Mouse (Mus musculus) midbrain, embryonic 14.5 days (tissue): Measurements from ENCODE around the gene Tnfrsf12a. TPM values are rescaled to one million over a fixed set of nuclear protein-coding genes. Genes with fewer than 3 reads are reported as not detected.

Source experiments
- ATAC-seq: fragments of 200-750 bp; cut with Nextera tagmentation; 2 replicates; pipeline ENCODE4 v1.8.0; 2017; ENCODE audit warnings: moderate number of reproducible peaks, moderate library complexity; ENCODE audit not compliant: low FRiP score, low TSS enrichment
- DNase-seq: peaks from one replicate; pipeline ENCODE4 v3.0.0-alpha.2; 2015
- H3K27ac ChIP-seq: fragments of 300-500 bp; sonication (generic); replicated peaks from 2 replicates; pipeline ENCODE4 v1.5.1; 2014; ENCODE audit warnings: mild to moderate bottlenecking, low read depth, low read length, moderate library complexity
- H3K27me3 ChIP-seq: fragments of 300-500 bp; sonication (generic); 2 replicates; pipeline ENCODE4 v1.6.1; 2014; ENCODE audit warnings: low read length, control low read depth, mixed read lengths; ENCODE audit not compliant: control insufficient read depth, insufficient read depth
- H3K36me3 ChIP-seq: fragments of 300-500 bp; sonication (generic); 2 replicates; pipeline ENCODE4 v1.6.1; 2014; ENCODE audit warnings: low read length, control low read depth; ENCODE audit not compliant: control insufficient read depth, insufficient read depth
- H3K4me1 ChIP-seq: fragments of 300-500 bp; sonication (generic); 2 replicates; pipeline ENCODE4 v1.6.1; 2014; ENCODE audit warnings: mild to moderate bottlenecking, antibody characterized with exemption, low read length, control low read depth; ENCODE audit not compliant: control insufficient read depth, insufficient read depth
- H3K4me2 ChIP-seq: fragments of 300-500 bp; sonication (generic); 2 replicates; pipeline ENCODE4 v1.6.1; 2014; ENCODE audit warnings: mild to moderate bottlenecking, low read length, moderate library complexity
- H3K4me3 ChIP-seq: fragments of 300-500 bp; sonication (generic); replicated peaks from 2 replicates; pipeline ENCODE4 v1.5.1; 2014; ENCODE audit warnings: low read depth, low read length
- H3K9ac ChIP-seq: fragments of 300-500 bp; sonication (generic); replicated peaks from 2 replicates; pipeline ENCODE4 v1.6.1; 2014; ENCODE audit warnings: mild to moderate bottlenecking, low read length, moderate library complexity
- H3K9me3 ChIP-seq: fragments of 300-500 bp; sonication (generic); 2 replicates; pipeline ENCODE4 v1.6.1; 2016; ENCODE audit warnings: low read length, control low read depth, mixed read lengths; ENCODE audit not compliant: control insufficient read depth
- WGBS: fragments of 180-500 bp; shearing (Covaris S2); extraction: QIAGEN DNeasy Blood & Tissue Kit; methylation state at CpG from one replicate; pipeline ENCODE4 v1.1.7; 2014; 5-methylcytosine and 5-hydroxymethylcytosine counted together
- polyA plus RNA-seq: library from polyadenylated mRNA; unstranded; fragments of >200 nt; fragmentation: Nextera tagmentation; extraction: Ambion mirVana; gene quantifications from 2 replicates; pipeline ENCODE4 v1.2.1, GENCODE M21; 2014

Gene Tnfrsf12a
- polyA plus RNA-seq, 1 experiment from 2014 or later: 1.2 TPM

DNA sequence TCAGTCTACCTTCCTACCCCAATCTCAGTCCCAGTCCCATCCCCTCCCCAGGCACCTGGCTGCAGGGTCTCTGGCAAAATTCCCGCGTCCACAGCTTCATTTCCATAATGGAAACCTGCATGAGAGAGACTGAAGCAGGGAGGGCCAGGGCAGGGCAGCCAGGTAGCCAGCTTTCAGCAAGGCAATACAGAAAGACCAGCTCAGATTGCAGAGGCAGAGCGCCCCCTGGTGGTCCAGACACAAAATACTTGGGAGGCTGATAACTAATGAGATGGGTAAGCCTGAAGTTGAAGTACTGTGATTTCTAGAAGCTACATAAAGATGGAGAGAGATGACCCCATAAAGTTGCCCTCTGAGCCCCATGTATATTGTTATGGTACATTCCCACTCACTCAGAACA is 28.9 kb upstream of the Tnfrsf12a start:
- H3K9ac ChIP-seq: no peak overlapping the region
- no peaks in the 10 kb centered on the region for H3K4me1 ChIP-seq
- H3K4me3 ChIP-seq: no peak overlapping the region
- no peaks in the 10 kb centered on the region for H3K36me3 ChIP-seq
- 1% methylated on average over 3 of the region's 3 CpGs for WGBS
- DNase-seq: peak; percentile 88
- H3K27me3 ChIP-seq: no peaks in the 10 kb centered on the region
- ATAC-seq: no peak; the same call in 1 of the 2 replicates
- H3K9me3 ChIP-seq: no peaks in the 10 kb centered on the region
- no peak overlapping the region for H3K4me2 ChIP-seq
- no peak overlapping the region for H3K27ac ChIP-seq

DNA sequence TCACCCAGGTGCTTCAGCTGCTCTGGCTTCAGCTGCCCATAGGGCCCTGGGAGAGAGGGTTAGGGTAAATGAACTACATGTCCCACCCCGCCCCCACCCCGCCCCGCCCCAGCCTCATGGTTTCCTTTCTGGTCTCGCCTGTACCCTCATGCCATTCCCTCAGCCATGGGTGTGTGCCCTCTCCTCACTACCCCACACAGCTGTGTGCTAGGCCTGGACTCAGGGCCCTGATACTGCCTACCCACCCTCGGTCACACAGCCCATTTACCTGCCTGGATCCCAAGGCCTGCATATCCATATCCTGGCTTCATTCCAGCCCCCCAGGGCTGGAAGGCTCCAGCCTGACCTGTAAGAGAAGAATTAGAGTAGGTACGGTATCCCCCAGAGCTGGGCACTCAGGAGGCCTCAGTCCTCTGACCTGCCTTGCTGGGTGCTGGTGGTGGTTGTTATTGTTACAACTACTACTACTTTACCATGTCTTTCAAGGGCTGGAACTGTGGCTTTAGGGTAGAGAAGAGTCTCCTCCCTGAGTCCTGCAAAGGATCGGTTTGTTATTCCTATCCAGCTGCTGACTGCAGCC is 28.3 kb upstream of the Tnfrsf12a start:
- Histone ChIP-seq H3K36me3 (no peaks in the 10 kb centered on the region), H3K4me3 (no peak overlapping the region), H3K4me2 (no peak overlapping the region), H3K4me1 (no peaks in the 10 kb centered on the region), H3K9ac (no peak overlapping the region), H3K9me3 (no peaks in the 10 kb centered on the region), H3K27ac (no peak overlapping the region), H3K27me3 (no peaks in the 10 kb centered on the region; the same call in 1 of the 2 replicates)
- 81% methylated on average over 7 of the region's 7 CpGs for WGBS
- ATAC-seq (no peak), DNase-seq (no peak)

GRCm38 (mm10) chr17:23704741-23705140 is 27.5 kb upstream of the Tnfrsf12a start:
- Histone ChIP-seq H3K4me1 (no peaks in the 10 kb centered on the region), H3K9ac (no peak overlapping the region), H3K4me2 (no peak overlapping the region), H3K27me3 (no peaks in the 10 kb centered on the region; the same call in 1 of the 2 replicates), H3K4me3 (no peak overlapping the region), H3K36me3 (no peaks in the 10 kb centered on the region), H3K27ac (no peak overlapping the region), H3K9me3 (no peaks in the 10 kb centered on the region)
- ATAC-seq (no peak), DNase-seq (peak; percentile 40)
- WGBS: 57% methylated on average over 7 of the region's 7 CpGs

DNA sequence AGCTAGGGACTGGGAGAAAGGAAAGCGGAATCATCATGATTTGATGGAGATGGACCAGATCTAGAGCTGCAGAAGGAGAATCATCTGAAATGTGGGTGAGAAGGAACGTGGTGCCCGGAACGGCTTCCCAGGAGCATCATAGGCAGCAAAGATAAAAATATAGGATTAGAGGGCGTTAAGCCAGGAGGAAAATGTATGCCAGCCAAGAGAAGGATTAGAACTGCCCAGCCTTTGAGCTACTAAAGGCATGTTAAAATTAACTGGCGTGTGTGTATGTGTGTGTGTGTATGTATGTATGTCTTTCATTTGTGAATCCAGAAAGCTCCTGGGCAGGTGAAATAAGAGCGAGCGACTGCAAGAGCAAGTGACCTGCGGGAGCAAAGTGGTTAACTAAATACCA is 26.0 kb upstream of the Tnfrsf12a start:
- no peak overlapping the region for H3K27ac ChIP-seq
- H3K4me3 ChIP-seq: no peak overlapping the region
- H3K4me2 ChIP-seq: no peak overlapping the region
- DNase-seq (no peak), ATAC-seq (no peak)
- peaks cover 11% of the 10 kb centered on the region for H3K27me3 ChIP-seq
- H3K9me3 ChIP-seq: no peaks in the 10 kb centered on the region
- no peaks in the 10 kb centered on the region for H3K36me3 ChIP-seq
- 81% methylated on average over 9 of the region's 9 CpGs for WGBS
- H3K4me1 ChIP-seq: 0 out of 2 replicates have a peak, but pooled peaks cover 2% of the 10 kb centered on the region
- H3K9ac ChIP-seq: no peak overlapping the region

DNA sequence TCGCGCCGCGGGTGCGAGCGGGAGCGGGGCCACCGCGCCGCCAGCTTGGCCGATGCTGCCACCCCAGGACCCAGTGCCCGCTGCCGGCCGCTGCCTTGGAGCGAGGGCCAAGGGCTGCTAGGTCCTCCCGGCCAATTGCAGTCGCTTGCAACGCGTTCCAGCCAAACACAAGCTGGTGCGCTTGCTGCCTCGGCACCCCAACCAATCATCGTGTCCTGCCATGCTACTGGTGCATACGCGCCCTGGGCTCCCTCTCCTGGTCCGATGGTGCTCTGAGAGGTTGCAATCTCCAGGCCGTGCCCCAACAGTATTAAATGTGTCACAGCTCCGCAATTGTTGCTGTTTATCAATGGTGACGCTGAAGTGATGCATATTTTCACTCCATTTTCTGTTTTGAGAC is 22.8 kb upstream of the Tnfrsf12a start:
- Histone ChIP-seq H3K9me3 (no peaks in the 10 kb centered on the region), H3K36me3 (no peaks in the 10 kb centered on the region), H3K4me1 (0 out of 2 replicates have a peak, but pooled peaks cover 2% of the 10 kb centered on the region), H3K9ac (peak overlapping the region; percentile 62), H3K27ac (0 out of 2 replicates have a peak overlapping the region, but pooled peaks have one; percentile 52), H3K4me2 (peak overlapping the region; percentile 97), H3K27me3 (peaks cover 21% of the 10 kb centered on the region), H3K4me3 (peak overlapping the region; percentile 70)
- DNase-seq: peak; percentile 92
- 0% methylated on average over 20 of the region's 28 CpGs for WGBS
- ATAC-seq: peak; percentile 94

DNA sequence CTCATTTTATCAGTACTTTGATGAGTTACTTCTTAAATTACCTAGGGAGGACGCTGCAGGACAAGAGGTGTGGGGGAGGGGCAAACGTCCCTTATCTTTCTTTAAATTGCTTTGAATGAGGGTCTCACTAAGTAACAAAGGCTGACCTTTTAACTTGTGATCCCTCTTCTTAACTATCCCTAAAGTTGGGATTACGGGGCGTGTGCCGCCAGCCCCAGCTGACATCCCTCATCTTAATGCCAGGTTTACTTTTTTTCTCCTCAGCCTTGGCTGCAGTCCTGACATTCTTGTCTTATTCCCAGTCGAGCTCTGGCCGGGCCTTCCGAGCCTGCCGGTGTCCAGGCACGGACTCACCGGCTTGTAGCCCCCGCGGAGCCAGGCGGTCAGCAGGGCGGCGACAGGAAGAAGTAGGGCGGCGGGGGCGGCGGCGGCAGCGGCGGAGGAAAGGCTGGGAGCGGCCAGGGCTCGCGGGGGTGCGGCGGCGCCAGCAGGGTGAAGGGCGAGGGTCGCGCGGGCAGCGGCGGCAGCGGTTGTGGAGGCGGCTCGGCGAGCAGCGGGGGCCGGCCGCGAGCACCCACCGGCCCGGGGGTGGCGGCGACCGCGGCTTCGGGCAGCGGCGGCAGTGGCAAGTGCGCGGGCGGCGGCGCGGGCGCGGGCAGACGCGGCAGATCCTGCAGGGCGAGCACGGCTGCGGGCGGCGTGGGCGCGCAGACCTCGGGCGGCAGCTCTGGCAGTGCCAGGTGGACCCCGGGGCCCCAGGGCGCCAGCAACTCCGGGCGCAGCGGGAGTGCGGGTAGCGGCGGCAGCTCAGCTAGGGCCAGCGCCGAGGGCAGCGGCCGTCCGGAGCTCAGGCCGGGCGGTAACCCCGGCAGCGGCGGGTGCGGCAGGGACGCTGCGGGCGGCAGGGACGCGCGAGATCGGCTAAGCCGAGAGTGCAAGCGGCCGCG is 22.1 kb upstream of the Tnfrsf12a start:
- peak; percentile 19 for DNase-seq
- peak overlapping the region; percentile 70 for H3K4me3 ChIP-seq
- peak overlapping the region; percentile 62 for H3K9ac ChIP-seq
- peak; percentile 69 for ATAC-seq
- no peaks in the 10 kb centered on the region for H3K9me3 ChIP-seq
- H3K36me3 ChIP-seq: no peaks in the 10 kb centered on the region
- H3K4me2 ChIP-seq: peak overlapping the region; percentile 97
- 0 out of 2 replicates have a peak, but pooled peaks cover 2% of the 10 kb centered on the region for H3K4me1 ChIP-seq
- WGBS: 1% methylated on average over 94 of the region's 101 CpGs
- H3K27ac ChIP-seq: 0 out of 2 replicates have a peak overlapping the region, but pooled peaks have one; percentile 52
- peaks cover 21% of the 10 kb centered on the region for H3K27me3 ChIP-seq

GRCm38 (mm10) chr17:23695801-23696200 is 18.5 kb upstream of the Tnfrsf12a start:
- Histone ChIP-seq H3K27ac (no peak overlapping the region), H3K9me3 (no peaks in the 10 kb centered on the region), H3K27me3 (peaks cover 21% of the 10 kb centered on the region), H3K4me1 (0 out of 2 replicates have a peak, but pooled peaks cover 2% of the 10 kb centered on the region), H3K4me2 (no peak overlapping the region), H3K4me3 (no peak overlapping the region), H3K9ac (no peak overlapping the region), H3K36me3 (no peaks in the 10 kb centered on the region)
- 21% methylated on average over 3 of the region's 3 CpGs for WGBS
- ATAC-seq (no peak), DNase-seq (no peak)

GRCm38 (mm10) chr17:23694491-23694890 is 17.2 kb upstream of the Tnfrsf12a start:
- H3K4me1 ChIP-seq: 0 out of 2 replicates have a peak, but pooled peaks cover 2% of the 10 kb centered on the region
- WGBS: 82% methylated on average over 1 of the region's 1 CpGs
- ATAC-seq: no peak
- DNase-seq: no peak
- H3K4me3 ChIP-seq: no peak overlapping the region
- H3K4me2 ChIP-seq: no peak overlapping the region
- H3K27ac ChIP-seq: no peak overlapping the region
- no peaks in the 10 kb centered on the region for H3K36me3 ChIP-seq
- H3K9ac ChIP-seq: no peak overlapping the region
- H3K27me3 ChIP-seq: peaks cover 21% of the 10 kb centered on the region
- no peaks in the 10 kb centered on the region for H3K9me3 ChIP-seq
